Mouse (Mus musculus) megakaryocyte, embryonic 14.5 days (primary cell): ENCODE measurements around the gene Fbxw4. TPM values are rescaled to one million over a fixed set of nuclear protein-coding genes. Genes with fewer than 3 reads are reported as not detected.
A peak's percentile ranks its signal among the peaks of the same experiment; 100 is the strongest.

ENCODE experiments used
- H3K27me3 ChIP-seq: replicated peaks from 2 replicates; pipeline ENCODE3; 2012; ENCODE audit warnings: inconsistent platforms
- H3K36me3 ChIP-seq: replicated peaks from 2 replicates; pipeline ENCODE3; 2012; ENCODE audit warnings: low read length, inconsistent platforms, mixed read lengths
- H3K4me1 ChIP-seq: 2 replicates; pipeline ENCODE4 v1.6.1; 2012; ENCODE audit warnings: inconsistent platforms
- H3K4me3 ChIP-seq: replicated peaks from 2 replicates; pipeline ENCODE3; 2012; ENCODE audit warnings: moderate library complexity, mild to moderate bottlenecking, inconsistent platforms
- H3K9me3 ChIP-seq: 2 replicates; pipeline ENCODE4 v1.6.1; 2012; ENCODE audit warnings: inconsistent platforms
- FLI1 ChIP-seq: IDR thresholded peaks from 2 replicates; pipeline ENCODE4 v1.6.1; 2012; ENCODE audit warnings: low read length, inconsistent platforms, mixed read lengths
- GATA1 ChIP-seq: IDR thresholded peaks from 3 replicates; pipeline ENCODE4 v1.6.1; 2012; ENCODE audit warnings: mixed read lengths, low read length, inconsistent platforms, borderline replicate concordance
- polyA plus RNA-seq: library from polyadenylated mRNA; stranded (reverse); fragments of >175 nt; gene quantifications from 2 replicates; pipeline ENCODE4 v1.2.3, GENCODE M21; 2012; ENCODE audit warnings: low replicate concordance; ENCODE audit not compliant: insufficient read depth

Gene Fbxw4
- polyA plus RNA-seq, 1 experiment, result 14.3 TPM

DNA sequence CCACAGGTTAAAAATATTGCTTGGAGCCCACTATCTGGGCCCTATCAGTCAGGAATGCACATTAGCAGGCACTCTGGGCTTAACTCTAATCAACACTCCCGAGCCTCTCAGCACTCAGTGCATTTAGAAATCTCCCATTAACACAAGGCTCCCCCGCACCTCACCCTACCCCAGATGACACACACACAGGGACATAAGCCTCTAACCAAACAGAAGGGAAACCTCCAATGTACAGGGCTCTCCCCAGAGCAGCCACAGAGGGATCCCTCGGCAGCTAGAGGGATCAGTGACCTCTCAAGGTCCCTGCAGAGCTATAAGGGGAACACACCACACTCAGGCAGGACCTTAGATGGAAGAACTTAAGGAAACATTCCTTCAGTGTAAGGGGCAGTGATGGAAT, 28.5 kb downstream of the Fbxw4 start:
- Histone ChIP-seq H3K36me3 (peaks cover 87% of the 10 kb centered on the region), H3K4me1 (peaks cover 29% of the 10 kb centered on the region)
- TF ChIP-seq GATA1 (no peak), FLI1 (no peak)

DNA sequence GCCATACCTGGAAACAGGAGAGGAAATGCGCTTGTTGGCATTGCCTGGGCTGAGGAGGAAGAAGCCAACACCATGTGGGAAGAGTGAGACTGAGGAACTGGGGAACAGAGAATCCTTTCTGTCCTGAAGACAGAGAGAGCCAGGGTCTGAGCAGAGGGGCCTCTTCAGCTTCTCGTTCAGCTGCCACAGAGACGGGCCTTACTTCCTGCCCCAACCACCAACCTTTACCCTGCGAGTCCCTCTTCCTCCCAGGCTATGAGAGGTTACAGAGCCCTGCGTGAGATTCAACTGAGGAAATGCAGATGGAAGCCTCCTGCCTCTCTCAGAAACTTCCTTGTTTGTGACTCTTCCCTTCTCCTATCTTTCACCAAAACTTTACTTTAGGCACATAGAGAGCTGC, 29.2 kb downstream of the Fbxw4 start:
- H3K36me3 ChIP-seq, result peaks cover 86% of the 10 kb centered on the region
- peak overlapping the region; percentile 74 for H3K4me3 ChIP-seq
- no peaks in the 10 kb centered on the region for H3K27me3 ChIP-seq
- no peaks in the 10 kb centered on the region for H3K9me3 ChIP-seq
- H3K4me1 ChIP-seq, result peaks cover 29% of the 10 kb centered on the region
- no peak for TF ChIP-seq GATA1
- no peak for TF ChIP-seq FLI1

More for the DNA sequence above, 28.5 kb downstream of the Fbxw4 start:
- Histone ChIP-seq H3K9me3 (no peaks in the 10 kb centered on the region), H3K4me3 (no peak overlapping the region), H3K27me3 (no peaks in the 10 kb centered on the region)

DNA sequence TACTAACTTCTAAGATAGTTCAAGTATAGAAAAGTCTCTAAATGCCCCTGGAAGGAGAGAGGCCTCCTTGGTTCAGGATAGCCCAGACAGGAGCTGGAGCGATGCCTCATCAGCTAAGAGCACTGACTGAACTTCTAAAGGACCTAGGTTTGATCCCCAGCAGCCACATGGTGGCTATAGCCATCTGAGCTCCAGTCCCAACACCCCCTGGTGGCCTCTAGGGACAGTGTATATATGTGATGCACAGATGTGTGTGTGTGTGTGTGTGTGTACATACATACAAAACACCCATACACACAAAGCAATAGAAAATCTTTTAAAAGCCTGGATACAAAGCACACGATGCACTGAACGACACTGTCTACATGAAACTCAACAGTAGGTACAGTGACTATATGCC, 30.9 kb downstream of the Fbxw4 start:
- TF ChIP-seq GATA1 (no peak), FLI1 (no peak)
- Histone ChIP-seq H3K9me3 (no peaks in the 10 kb centered on the region), H3K4me3 (no peak overlapping the region), H3K36me3 (peaks cover 79% of the 10 kb centered on the region), H3K27me3 (no peaks in the 10 kb centered on the region), H3K4me1 (peaks cover 29% of the 10 kb centered on the region)

DNA sequence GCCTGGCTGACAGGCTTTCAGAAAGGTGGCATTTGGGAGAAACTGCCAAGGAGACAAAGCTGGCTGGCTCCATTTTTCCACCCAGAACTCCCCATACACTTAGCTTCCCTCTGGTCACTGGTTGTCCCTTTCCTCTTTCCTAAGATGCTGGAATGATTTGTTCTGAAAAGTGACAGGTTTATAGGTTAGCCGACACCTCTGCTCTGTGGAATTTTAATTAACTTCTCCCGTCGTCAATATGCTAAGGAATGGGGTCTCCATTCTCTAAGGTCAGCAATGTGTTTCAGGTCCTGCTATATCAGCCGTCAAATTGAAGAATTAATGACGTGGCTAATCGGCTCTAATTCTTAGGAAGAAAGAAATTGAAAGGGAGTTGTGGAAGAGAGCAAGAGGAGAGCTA, 31.5 kb downstream of the Fbxw4 start:
- no peak for TF ChIP-seq GATA1
- no peak for TF ChIP-seq FLI1

DNA sequence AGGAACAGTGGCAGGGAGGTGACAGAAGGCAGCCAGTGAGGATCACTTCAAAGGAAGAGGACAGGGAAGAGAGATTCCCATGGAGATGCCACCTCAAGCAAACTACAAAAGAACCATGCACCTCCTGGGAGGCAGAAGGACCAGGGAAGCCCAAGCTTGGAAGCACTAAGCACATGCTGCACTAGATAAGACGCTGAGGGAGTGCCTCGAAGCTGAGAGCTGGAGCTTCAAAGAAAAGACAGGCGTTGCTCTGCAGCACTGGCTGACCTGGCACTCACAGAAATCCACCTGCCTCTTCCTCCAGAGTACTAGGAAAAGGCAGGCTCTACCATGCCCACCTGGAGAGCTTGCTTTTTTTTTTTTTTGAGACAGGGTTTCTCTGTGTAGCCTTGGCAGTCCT, 33.1 kb downstream of the Fbxw4 start:
- TF ChIP-seq FLI1, result no peak
- TF ChIP-seq GATA1, result no peak
- Histone ChIP-seq H3K4me3 (no peak overlapping the region), H3K9me3 (no peaks in the 10 kb centered on the region), H3K4me1 (peaks cover 30% of the 10 kb centered on the region), H3K36me3 (peaks cover 75% of the 10 kb centered on the region), H3K27me3 (no peaks in the 10 kb centered on the region)

More for the DNA sequence above, 31.5 kb downstream of the Fbxw4 start:
- H3K36me3 ChIP-seq, result peaks cover 79% of the 10 kb centered on the region
- H3K4me1 ChIP-seq, result peaks cover 33% of the 10 kb centered on the region
- H3K9me3 ChIP-seq, result no peaks in the 10 kb centered on the region
- H3K27me3 ChIP-seq, result no peaks in the 10 kb centered on the region
- no peak overlapping the region for H3K4me3 ChIP-seq

DNA sequence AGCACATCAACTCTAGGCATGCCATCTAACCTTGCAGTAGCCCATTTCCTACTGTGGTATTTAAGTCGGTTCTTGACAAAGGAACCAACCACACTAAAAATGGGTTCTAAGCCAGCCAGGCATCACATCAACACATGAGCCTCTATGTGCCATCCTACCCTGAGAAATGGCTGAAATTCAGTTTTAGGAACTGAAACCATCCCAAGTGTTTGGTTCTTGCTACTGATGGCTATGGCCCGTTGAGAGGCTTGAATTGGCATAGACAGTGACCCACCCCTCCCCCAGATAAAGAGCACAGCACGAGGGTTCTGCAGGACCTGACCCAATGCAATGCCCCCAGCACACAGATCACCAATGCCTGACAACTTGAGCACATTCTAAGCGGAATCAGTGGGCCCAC, 36.4 kb downstream of the Fbxw4 start:
- Histone ChIP-seq H3K9me3 (no peaks in the 10 kb centered on the region), H3K4me1 (peaks cover 9% of the 10 kb centered on the region), H3K36me3 (peaks cover 71% of the 10 kb centered on the region), H3K4me3 (no peak overlapping the region), H3K27me3 (no peaks in the 10 kb centered on the region)
- no peak for TF ChIP-seq GATA1
- no peak for TF ChIP-seq FLI1

DNA sequence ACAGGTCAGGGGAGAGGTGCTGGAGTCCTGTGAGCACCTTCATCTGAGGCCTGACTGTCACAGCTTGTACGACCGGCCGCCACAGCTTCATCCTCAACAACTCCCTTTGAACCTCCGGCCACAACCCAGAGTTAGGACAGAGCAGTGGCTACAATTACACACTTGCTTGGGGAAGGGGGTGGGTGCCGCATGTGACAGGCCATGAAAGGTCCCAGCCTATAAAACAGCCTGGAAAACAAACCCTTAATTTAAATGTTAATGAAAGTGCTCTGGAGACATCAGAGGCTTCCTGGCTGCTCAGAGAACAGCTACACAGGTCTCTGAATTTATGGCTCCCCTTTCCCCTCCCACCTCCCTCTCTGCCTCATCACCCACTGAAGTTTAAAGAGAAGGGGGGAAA, 38.0 kb downstream of the Fbxw4 start:
- H3K4me1 ChIP-seq, result peaks cover 16% of the 10 kb centered on the region
- H3K4me3 ChIP-seq, result no peak overlapping the region
- no peaks in the 10 kb centered on the region for H3K9me3 ChIP-seq
- no peaks in the 10 kb centered on the region for H3K27me3 ChIP-seq
- H3K36me3 ChIP-seq, result peaks cover 67% of the 10 kb centered on the region
- TF ChIP-seq FLI1 (no peak), GATA1 (no peak)

DNA sequence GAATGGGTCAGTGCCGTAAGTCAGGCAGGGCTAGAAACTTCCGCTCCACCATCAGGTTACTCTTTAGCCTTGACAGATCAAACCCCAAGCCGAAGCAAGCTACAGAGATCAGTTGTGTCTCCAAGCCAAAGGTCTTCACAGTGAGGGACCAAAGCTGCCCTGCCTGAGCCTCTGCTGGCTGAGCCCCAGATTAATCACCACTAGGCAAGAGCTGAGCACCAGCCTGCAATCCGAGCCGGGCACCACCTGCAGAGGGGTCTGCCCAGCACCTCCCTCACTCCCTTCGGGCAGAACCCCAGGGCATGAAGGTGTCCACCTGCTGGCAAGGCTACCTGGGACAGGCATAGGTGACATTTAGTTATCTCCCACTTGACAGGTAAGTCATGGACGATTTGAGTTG, 39.1 kb downstream of the Fbxw4 start:
- peaks cover 12% of the 10 kb centered on the region for H3K4me1 ChIP-seq
- TF ChIP-seq FLI1 (no peak), GATA1 (no peak)
- H3K9me3 ChIP-seq, result no peaks in the 10 kb centered on the region
- peaks cover 59% of the 10 kb centered on the region for H3K36me3 ChIP-seq
- no peaks in the 10 kb centered on the region for H3K27me3 ChIP-seq
- no peak overlapping the region for H3K4me3 ChIP-seq

DNA sequence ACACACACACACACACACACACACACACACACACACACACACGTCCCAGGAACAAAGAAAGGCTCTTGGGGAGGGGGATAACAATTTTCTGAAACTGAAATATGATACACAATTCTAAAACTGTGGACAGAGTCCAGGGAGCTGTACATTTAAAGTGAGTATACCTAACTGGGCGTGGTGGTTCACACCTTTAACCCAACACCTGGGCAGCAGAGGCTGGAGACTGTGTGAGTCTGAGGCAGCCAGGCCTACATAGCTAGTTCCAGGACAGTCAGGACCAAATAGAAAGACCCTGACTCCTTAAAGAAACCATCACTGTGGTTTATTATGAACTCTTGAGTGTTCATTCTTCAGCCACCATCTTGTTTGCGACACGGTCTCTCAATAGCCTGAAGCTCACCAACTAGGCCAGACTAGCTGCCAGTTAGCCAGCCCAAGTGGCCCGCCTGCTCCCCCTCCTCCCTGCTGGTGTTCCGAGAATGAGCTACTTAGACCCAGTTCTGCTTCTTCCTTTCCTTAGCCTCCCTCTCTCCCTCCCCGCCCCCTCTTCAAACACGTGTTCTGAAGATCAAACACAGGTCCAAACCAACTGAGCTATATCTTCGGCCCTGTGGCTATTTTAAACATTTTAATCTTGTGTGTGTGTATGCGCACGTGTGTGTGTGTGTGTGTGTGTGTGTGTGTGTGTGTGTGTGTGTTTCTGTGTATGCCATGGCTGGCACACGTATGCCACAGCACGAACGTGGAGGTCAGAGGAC, 40.2 kb downstream of the Fbxw4 start:
- H3K9me3 ChIP-seq, result no peaks in the 10 kb centered on the region
- H3K36me3 ChIP-seq, result peaks cover 56% of the 10 kb centered on the region
- TF ChIP-seq FLI1, result no peak
- no peak for TF ChIP-seq GATA1
- no peaks in the 10 kb centered on the region for H3K27me3 ChIP-seq
- no peak overlapping the region for H3K4me3 ChIP-seq
- peaks cover 16% of the 10 kb centered on the region for H3K4me1 ChIP-seq

DNA sequence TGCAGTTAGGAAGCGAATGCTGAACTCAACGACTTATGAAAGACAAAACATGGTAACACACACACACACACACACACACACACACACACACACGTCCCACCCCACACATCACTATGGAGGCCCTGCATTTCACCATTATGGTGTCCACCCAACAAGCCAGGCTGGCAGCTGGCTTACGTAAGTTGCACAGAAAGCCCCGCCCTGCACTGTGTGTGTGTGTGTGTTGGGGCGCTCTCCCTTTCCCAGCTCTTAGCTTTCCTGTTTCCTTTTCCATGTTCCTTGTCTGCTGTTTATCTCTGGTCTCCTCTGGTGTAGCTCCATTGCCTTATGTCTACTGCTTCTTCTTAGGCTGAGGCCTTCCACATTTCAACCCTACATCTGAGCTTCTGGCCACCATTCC, 41.9 kb downstream of the Fbxw4 start:
- peaks cover 46% of the 10 kb centered on the region for H3K36me3 ChIP-seq
- H3K9me3 ChIP-seq, result no peaks in the 10 kb centered on the region
- TF ChIP-seq FLI1 (no peak), GATA1 (no peak)
- peaks cover 11% of the 10 kb centered on the region for H3K4me1 ChIP-seq
- H3K27me3 ChIP-seq, result no peaks in the 10 kb centered on the region
- H3K4me3 ChIP-seq, result no peak overlapping the region
